Mouse (Mus musculus): ENCODE results near the gene Glrx5. TPM values are rescaled to one million over a fixed set of nuclear protein-coding genes. Genes with fewer than 3 reads are reported as not detected.

Gene Glrx5
- polyA plus RNA-seq, 1 experiment from 2014 or later: 349 TPM

GRCm38 (mm10) chr12:105032832-105033775 lies 616 bp downstream of the Glrx5 start:
- Histone ChIP-seq H3K9me3 (ENCODE audit: low read length) (no peaks in the 10 kb centered on the region), H3K27ac (ENCODE audit: low read depth) (peak overlapping the region; percentile 94), H3K36me3 (replicated peaks; ENCODE audit: insufficient read depth, low read length) (peaks cover 42% of the 10 kb centered on the region), H3K4me1 (ENCODE audit: insufficient read depth) (peaks cover 54% of the 10 kb centered on the region), H3K4me2 (ENCODE audit: low read depth, low read length) (peak overlapping the region; percentile 80), H3K27me3 (ENCODE audit: insufficient read depth, low read length) (no peaks in the 10 kb centered on the region), H3K4me3 (ENCODE audit: low read depth, low read length) (peak overlapping the region; percentile 86), H3K9ac (replicated peaks) (peak overlapping the region; percentile 87)
- peak; percentile 13 for ATAC-seq
- DNase-seq: peak; percentile 50
- WGBS (ENCODE audit: insufficient replicate concordance): 2% methylated on average over 45 of the region's 45 CpGs
- no peak for TF ChIP-seq EP300 (IDR thresholded peaks at IDR 0.05; ENCODE audit: low read depth)
- TF ChIP-seq CTCF (IDR thresholded peaks at IDR 0.05; ENCODE audit: low read depth): 0 out of 2 replicates have a peak, but pooled peaks have one; percentile 5

GRCm38 (mm10) chr12:105034130-105034769 lies 1.8 kb downstream of the Glrx5 start:
- Histone ChIP-seq H3K9me3 (ENCODE audit: low read length) (no peaks in the 10 kb centered on the region), H3K4me1 (ENCODE audit: insufficient read depth) (peaks cover 57% of the 10 kb centered on the region)

GRCm38 (mm10) chr12:105038211-105038610 lies 5.7 kb downstream of the Glrx5 start:
- Histone ChIP-seq H3K27ac (ENCODE audit: low read depth) (peak overlapping the region; percentile 82), H3K36me3 (replicated peaks; ENCODE audit: insufficient read depth, low read length) (peaks cover 63% of the 10 kb centered on the region), H3K4me3 (ENCODE audit: low read depth, low read length) (peak overlapping the region; percentile 86), H3K9ac (replicated peaks) (peak overlapping the region; percentile 35), H3K4me1 (ENCODE audit: insufficient read depth) (peaks cover 65% of the 10 kb centered on the region), H3K9me3 (ENCODE audit: low read length) (no peaks in the 10 kb centered on the region), H3K27me3 (ENCODE audit: insufficient read depth, low read length) (no peaks in the 10 kb centered on the region), H3K4me2 (ENCODE audit: low read depth, low read length) (peak overlapping the region; percentile 80)
- 75% methylated on average over 11 of the region's 11 CpGs for WGBS (ENCODE audit: insufficient replicate concordance)
- ATAC-seq (no peak), DNase-seq (peak; percentile 29)
- TF ChIP-seq CTCF (IDR thresholded peaks at IDR 0.05; ENCODE audit: low read depth) (no peak), EP300 (IDR thresholded peaks at IDR 0.05; ENCODE audit: low read depth) (no peak)

More at GRCm38 (mm10) chr12:105034130-105034769, 1.8 kb downstream of the Glrx5 start:
- DNase-seq (peak; percentile 74), ATAC-seq (peak; percentile 8)
- 38% methylated on average over 14 of the region's 14 CpGs for WGBS (ENCODE audit: insufficient replicate concordance)
- H3K9ac ChIP-seq (replicated peaks): peak overlapping the region; percentile 87
- H3K27ac ChIP-seq (ENCODE audit: low read depth): peak overlapping the region; percentile 94
- TF ChIP-seq EP300 (IDR thresholded peaks at IDR 0.05; ENCODE audit: low read depth): peak; percentile 96
- TF ChIP-seq CTCF (IDR thresholded peaks at IDR 0.05; ENCODE audit: low read depth): no peak
- H3K4me2 ChIP-seq (ENCODE audit: low read depth, low read length): peak overlapping the region; percentile 80
- H3K36me3 ChIP-seq (replicated peaks; ENCODE audit: insufficient read depth, low read length): peaks cover 41% of the 10 kb centered on the region
- H3K27me3 ChIP-seq (ENCODE audit: insufficient read depth, low read length): no peaks in the 10 kb centered on the region
- peak overlapping the region; percentile 86 for H3K4me3 ChIP-seq (ENCODE audit: low read depth, low read length)

GRCm38 (mm10) chr12:105038918-105039317 lies 6.4 kb downstream of the Glrx5 start:
- Histone ChIP-seq H3K4me1 (ENCODE audit: insufficient read depth) (peaks cover 65% of the 10 kb centered on the region), H3K9me3 (ENCODE audit: low read length) (no peaks in the 10 kb centered on the region), H3K9ac (replicated peaks) (peak overlapping the region; percentile 35), H3K4me3 (ENCODE audit: low read depth, low read length) (peak overlapping the region; percentile 86), H3K4me2 (ENCODE audit: low read depth, low read length) (peak overlapping the region; percentile 80), H3K27ac (ENCODE audit: low read depth) (peak overlapping the region; percentile 82), H3K27me3 (ENCODE audit: insufficient read depth, low read length) (no peaks in the 10 kb centered on the region), H3K36me3 (replicated peaks; ENCODE audit: insufficient read depth, low read length) (peaks cover 68% of the 10 kb centered on the region)
- peak; percentile 89 for TF ChIP-seq EP300 (IDR thresholded peaks at IDR 0.05; ENCODE audit: low read depth)
- TF ChIP-seq CTCF (IDR thresholded peaks at IDR 0.05; ENCODE audit: low read depth): no peak
- DNase-seq: peak; percentile 70
- WGBS (ENCODE audit: insufficient replicate concordance): 34% methylated on average over 7 of the region's 7 CpGs
- peak; percentile 82 for ATAC-seq

GRCm38 (mm10) chr12:105039578-105040289 lies 7.2 kb downstream of the Glrx5 start:
- TF ChIP-seq CTCF (IDR thresholded peaks at IDR 0.05; ENCODE audit: low read depth) (no peak), EP300 (IDR thresholded peaks at IDR 0.05; ENCODE audit: low read depth) (0 out of 2 replicates have a peak, but pooled peaks have one; percentile 3)
- peak; percentile 64 for ATAC-seq
- peaks cover 57% of the 10 kb centered on the region for H3K4me1 ChIP-seq (ENCODE audit: insufficient read depth)

More at GRCm38 (mm10) chr12:105039578-105040289, 7.2 kb downstream of the Glrx5 start:
- WGBS (ENCODE audit: insufficient replicate concordance): 49% methylated on average over 12 of the region's 12 CpGs
- Histone ChIP-seq H3K9me3 (ENCODE audit: low read length) (no peaks in the 10 kb centered on the region), H3K27ac (ENCODE audit: low read depth) (peak overlapping the region; percentile 82), H3K4me2 (ENCODE audit: low read depth, low read length) (peak overlapping the region; percentile 80), H3K9ac (replicated peaks) (peak overlapping the region; percentile 35), H3K36me3 (replicated peaks; ENCODE audit: insufficient read depth, low read length) (peaks cover 67% of the 10 kb centered on the region), H3K4me3 (ENCODE audit: low read depth, low read length) (peak overlapping the region; percentile 86), H3K27me3 (ENCODE audit: insufficient read depth, low read length) (no peaks in the 10 kb centered on the region)
- DNase-seq: peak; percentile 76

Measured in liver, postnatal 0 days (tissue).